ENCODE assay signal across 16 mouse cellular contexts in the genomic region with DNA sequence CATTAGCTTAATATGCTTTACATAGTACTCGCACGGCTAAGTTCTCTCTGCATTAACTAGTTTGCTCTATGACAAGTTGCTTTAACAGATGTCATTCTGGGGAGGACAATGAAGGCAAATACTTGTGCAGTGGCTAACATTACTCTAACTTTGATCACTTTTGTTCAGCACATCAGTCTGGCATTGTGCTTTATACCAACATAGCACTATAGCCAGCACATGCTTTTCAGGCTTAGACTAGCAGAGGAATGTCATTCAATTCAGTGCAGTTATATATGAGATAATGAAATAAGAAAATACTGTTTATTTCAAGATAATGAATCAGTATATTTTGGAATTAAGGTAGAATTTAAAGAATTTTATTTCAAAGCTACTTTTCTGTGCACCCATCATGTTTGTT.
"Had no signal": no experiment of that assay in that cellular context is flagged by ENCODE, and none has a peak within 500 bp of the region (broad histone marks: within the 10 kb centered on the region; RNA-seq: fewer than 3 reads in every experiment).

No protein-coding gene starts in this region.

- H3K4me3 ChIP-seq: lung, embryonic 15.5 days; megakaryocyte, embryonic 14.5 days; midbrain, embryonic 12.5 days; midbrain, embryonic 15.5 days; neural tube, embryonic 12.5 days; stomach, embryonic 15.5 days had no signal

- ATAC-seq: lung, postnatal 0 days; midbrain, embryonic 15.5 days had no signal

- DNase-seq: lung, adult 2 months; lung, postnatal 14 days; lung, postnatal 36 days; right cerebral cortex, postnatal 14 days; thymus, adult 2 months; thymus, postnatal 25 days; thymus, postnatal 4 days had no signal

- H3K36me3 ChIP-seq: lung, embryonic 15.5 days; midbrain, embryonic 12.5 days; midbrain, embryonic 15.5 days; neural tube, embryonic 12.5 days; stomach, embryonic 15.5 days had no signal

- H3K27me3 ChIP-seq: lung, embryonic 15.5 days; megakaryocyte, embryonic 14.5 days; midbrain, embryonic 15.5 days; neural tube, embryonic 12.5 days; stomach, embryonic 15.5 days had no signal

- H3K9ac ChIP-seq: lung, embryonic 15.5 days; midbrain, embryonic 12.5 days; midbrain, embryonic 15.5 days; neural tube, embryonic 12.5 days; stomach, embryonic 15.5 days had no signal

- H3K27ac ChIP-seq: lung, embryonic 15.5 days; macrophage; midbrain, embryonic 12.5 days; midbrain, embryonic 15.5 days; neural tube, embryonic 12.5 days; stomach, embryonic 15.5 days; stomach, postnatal 0 days had no signal

- H3K4me2 ChIP-seq: lung, embryonic 15.5 days; midbrain, embryonic 12.5 days; midbrain, embryonic 15.5 days; neural tube, embryonic 12.5 days; stomach, embryonic 15.5 days had no signal

- H3K9me3 ChIP-seq: lung, embryonic 15.5 days; megakaryocyte, embryonic 14.5 days; midbrain, embryonic 12.5 days; midbrain, embryonic 15.5 days; neural tube, embryonic 12.5 days; stomach, embryonic 15.5 days had no signal

- H3K4me1 ChIP-seq: lung, embryonic 15.5 days; midbrain, embryonic 15.5 days; stomach, embryonic 15.5 days had no signal
